ENCODE assay signal across 28 mouse cellular contexts in genomic region chr2:51016129-51016402, GRCm38 (mm10).
DNase-seq lines count a peak whose midpoint lies in the region; ATAC-seq lines count a peak whose summit lies in the region.
"Had no signal": no experiment of that assay in that cellular context is flagged by ENCODE, and none has a peak within 500 bp of the region (broad histone marks: within the 10 kb centered on the region; RNA-seq: fewer than 3 reads in every experiment).

No protein-coding gene starts in this region.

- H3K4me1 ChIP-seq in forebrain, embryonic 16.5 days (replicated peaks; ENCODE audit: control insufficient read depth, insufficient read depth, low read length): 0 out of 2 replicates have a peak, but pooled peaks cover 5% of the 10 kb centered on the region
- H3K4me1 ChIP-seq in forebrain, embryonic 12.5 days: peaks cover 6% of the 10 kb centered on the region; the same call in 1 of the 2 replicates
- H3K4me1 ChIP-seq in heart, embryonic 16.5 days (ENCODE audit: control insufficient read depth, insufficient read depth, low read length): peaks cover 8% of the 10 kb centered on the region; the same call in 1 of the 2 replicates
- H3K4me1 ChIP-seq in limb, embryonic 12.5 days (replicated peaks): peaks cover 18% of the 10 kb centered on the region
- H3K4me1 ChIP-seq in neural tube, embryonic 15.5 days: no peaks in the 10 kb centered on the region
- H3K4me1 ChIP-seq: hindbrain, embryonic 12.5 days; liver, embryonic 15.5 days; lung, embryonic 15.5 days; megakaryocyte, embryonic 14.5 days had no signal

- no peak overlapping the region for H3K27ac ChIP-seq in forebrain, embryonic 16.5 days (ENCODE audit: low read length)
- no peak overlapping the region for H3K27ac ChIP-seq in forebrain, embryonic 12.5 days
- H3K27ac ChIP-seq in heart, embryonic 16.5 days (ENCODE audit: low read length): peak overlapping the region; percentile 47; the same call in 1 of the 2 replicates
- peak overlapping the region; percentile 73 for H3K27ac ChIP-seq in limb, embryonic 12.5 days
- H3K27ac ChIP-seq in neural tube, embryonic 15.5 days (replicated peaks): no peak overlapping the region
- H3K27ac ChIP-seq: hindbrain, embryonic 12.5 days; kidney, embryonic 15.5 days; liver, embryonic 15.5 days; lung, embryonic 15.5 days; stomach, embryonic 15.5 days had no signal

- H3K4me2 ChIP-seq in forebrain, embryonic 16.5 days (ENCODE audit: low read length): no peak overlapping the region
- no peak overlapping the region for H3K4me2 ChIP-seq in forebrain, embryonic 12.5 days
- H3K4me2 ChIP-seq in heart, embryonic 16.5 days (ENCODE audit: low read depth, low read length): no peak overlapping the region
- no peak overlapping the region for H3K4me2 ChIP-seq in limb, embryonic 12.5 days
- H3K4me2 ChIP-seq in neural tube, embryonic 15.5 days: no peak overlapping the region
- H3K4me2 ChIP-seq: hindbrain, embryonic 12.5 days; kidney, embryonic 15.5 days; liver, embryonic 15.5 days; lung, embryonic 15.5 days; stomach, embryonic 15.5 days had no signal

- H3K4me3 ChIP-seq in forebrain, embryonic 16.5 days (replicated peaks; ENCODE audit: low read length): no peak overlapping the region
- H3K4me3 ChIP-seq in forebrain, embryonic 12.5 days (replicated peaks): no peak overlapping the region
- H3K4me3 ChIP-seq in heart, embryonic 16.5 days (ENCODE audit: low read length): no peak overlapping the region
- H3K4me3 ChIP-seq in limb, embryonic 12.5 days (replicated peaks): no peak overlapping the region
- no peak overlapping the region for H3K4me3 ChIP-seq in neural tube, embryonic 15.5 days (replicated peaks)
- H3K4me3 ChIP-seq: hindbrain, embryonic 12.5 days; kidney, embryonic 15.5 days; liver, embryonic 15.5 days; lung, embryonic 15.5 days; megakaryocyte, embryonic 14.5 days; stomach, embryonic 15.5 days had no signal

- WGBS in forebrain, embryonic 16.5 days: 40% methylated on average over 5 of the region's 5 CpGs
- 83% methylated on average over 5 of the region's 5 CpGs for WGBS in forebrain, embryonic 12.5 days
- 67% methylated on average over 5 of the region's 5 CpGs for WGBS in heart, embryonic 16.5 days
- WGBS in limb, embryonic 12.5 days: 12% methylated on average over 5 of the region's 5 CpGs
- WGBS in neural tube, embryonic 15.5 days: 66% methylated on average over 5 of the region's 5 CpGs

- peak; percentile 52 for ATAC-seq in forebrain, embryonic 16.5 days
- no peak for ATAC-seq in forebrain, embryonic 12.5 days (ENCODE audit: low FRiP score)
- no peak for ATAC-seq in heart, embryonic 16.5 days (replicated peaks; ENCODE audit: extremely low read depth, insufficient read depth, low FRiP score)
- ATAC-seq in common myeloid progenitor, adult 5-6 weeks (replicated peaks; ENCODE audit: low read depth, poor library complexity, severe bottlenecking): peak; percentile 52
- no peak for ATAC-seq in limb, embryonic 12.5 days (ENCODE audit: insufficient number of reproducible peaks, insufficient read depth, low FRiP score, low TSS enrichment, low read depth)
- ATAC-seq in neural tube, embryonic 15.5 days (ENCODE audit: low FRiP score): no peak
- no peak for ATAC-seq in megakaryocyte, adult 5-6 weeks (ENCODE audit: poor library complexity, severe bottlenecking)
- ATAC-seq: CD4-positive, CD25-positive, alpha-beta regulatory T cell, adult 4 months had no signal

- no peaks in the 10 kb centered on the region for H3K9me3 ChIP-seq in forebrain, embryonic 16.5 days (ENCODE audit: control insufficient read depth, low read length)
- no peaks in the 10 kb centered on the region for H3K9me3 ChIP-seq in forebrain, embryonic 12.5 days
- H3K9me3 ChIP-seq in heart, embryonic 16.5 days (replicated peaks; ENCODE audit: control insufficient read depth, low read length): no peaks in the 10 kb centered on the region
- H3K9me3 ChIP-seq in limb, embryonic 12.5 days: no peaks in the 10 kb centered on the region
- H3K9me3 ChIP-seq in neural tube, embryonic 15.5 days (replicated peaks): no peaks in the 10 kb centered on the region
- H3K9me3 ChIP-seq: hindbrain, embryonic 12.5 days; kidney, embryonic 15.5 days; liver, embryonic 15.5 days; lung, embryonic 15.5 days; megakaryocyte, embryonic 14.5 days; stomach, embryonic 15.5 days had no signal

- intact Hi-C loops in heart, postnatal 10 days (cut with DNase I): no loop called here

- H3K27me3 ChIP-seq in forebrain, embryonic 16.5 days (replicated peaks; ENCODE audit: control insufficient read depth, insufficient read depth, low read length): no peaks in the 10 kb centered on the region
- no peaks in the 10 kb centered on the region for H3K27me3 ChIP-seq in forebrain, embryonic 12.5 days
- no peaks in the 10 kb centered on the region for H3K27me3 ChIP-seq in heart, embryonic 16.5 days (ENCODE audit: control insufficient read depth, insufficient read depth, low read length)
- H3K27me3 ChIP-seq in limb, embryonic 12.5 days: no peaks in the 10 kb centered on the region
- H3K27me3 ChIP-seq in neural tube, embryonic 15.5 days (replicated peaks): no peaks in the 10 kb centered on the region
- H3K27me3 ChIP-seq: hindbrain, embryonic 12.5 days; kidney, embryonic 15.5 days; liver, embryonic 15.5 days; lung, embryonic 15.5 days; megakaryocyte, embryonic 14.5 days; stomach, embryonic 15.5 days had no signal

- no peak overlapping the region for H3K9ac ChIP-seq in forebrain, embryonic 16.5 days (replicated peaks; ENCODE audit: low read depth, low read length)
- no peak overlapping the region for H3K9ac ChIP-seq in forebrain, embryonic 12.5 days
- no peak overlapping the region for H3K9ac ChIP-seq in heart, embryonic 16.5 days (ENCODE audit: low read length)
- no peak overlapping the region for H3K9ac ChIP-seq in limb, embryonic 12.5 days (replicated peaks)
- H3K9ac ChIP-seq in neural tube, embryonic 15.5 days (replicated peaks): no peak overlapping the region
- H3K9ac ChIP-seq: hindbrain, embryonic 12.5 days; kidney, embryonic 15.5 days; liver, embryonic 15.5 days; lung, embryonic 15.5 days; stomach, embryonic 15.5 days had no signal

- H3K36me3 ChIP-seq in forebrain, embryonic 16.5 days (ENCODE audit: control insufficient read depth, insufficient read depth): no peaks in the 10 kb centered on the region
- no peaks in the 10 kb centered on the region for H3K36me3 ChIP-seq in forebrain, embryonic 12.5 days (replicated peaks)
- H3K36me3 ChIP-seq in heart, embryonic 16.5 days (ENCODE audit: control insufficient read depth, insufficient read depth): no peaks in the 10 kb centered on the region
- H3K36me3 ChIP-seq in limb, embryonic 12.5 days: no peaks in the 10 kb centered on the region
- no peaks in the 10 kb centered on the region for H3K36me3 ChIP-seq in neural tube, embryonic 15.5 days
- H3K36me3 ChIP-seq: hindbrain, embryonic 12.5 days; kidney, embryonic 15.5 days; liver, embryonic 15.5 days; lung, embryonic 15.5 days; stomach, embryonic 15.5 days had no signal

- DNase-seq in heart, postnatal 10 days: no peak
- DNase-seq: adrenal gland, postnatal 25 days; cerebellum, adult 11 months; cerebellum, adult 9-11 months; gastrocnemius, postnatal 10 days; heart, adult 11 months; kidney, adult 11 months; kidney, postnatal 36 days; layer of hippocampus, postnatal 36 days; liver; midbrain, embryonic 14.5 days; right cerebral cortex, postnatal 4 days; thymus, adult 18-20 months; thymus, postnatal 4 days had no signal

Comparison
In these comparisons a context has a peak if more than half of its experiments do, and no peak if none do; other contexts are left out.
1. ATAC-seq: peak in forebrain, embryonic 16.5 days (single experiment) and common myeloid progenitor, adult 5-6 weeks (single experiment); none in forebrain, embryonic 12.5 days (single experiment), heart, embryonic 16.5 days (single experiment), limb, embryonic 12.5 days (single experiment), neural tube, embryonic 15.5 days (single experiment) and megakaryocyte, adult 5-6 weeks (single experiment).
2. H3K27ac ChIP-seq: peak in heart, embryonic 16.5 days (single experiment) and limb, embryonic 12.5 days (single experiment); none in forebrain, embryonic 16.5 days (single experiment), forebrain, embryonic 12.5 days (single experiment) and neural tube, embryonic 15.5 days (single experiment).